Mouse (Mus musculus) myocyte (in vitro differentiated cells): ENCODE measurements around the gene Chd3.

Source experiments
- MAX ChIP-seq: IDR thresholded peaks from one replicate; pipeline ENCODE4 v1.6.1; 2011; ENCODE audit warnings: low read depth, mild to moderate bottlenecking, control low read depth
- POLR2A ChIP-seq: IDR thresholded peaks from one replicate; pipeline ENCODE4 v1.6.1; 2011; ENCODE audit warnings: low read depth, mild to moderate bottlenecking, control low read depth, moderate library complexity; ENCODE audit not compliant: insufficient read length
- SRF ChIP-seq: IDR thresholded peaks from one replicate; pipeline ENCODE4 v1.6.1; 2011; ENCODE audit warnings: low read depth; ENCODE audit not compliant: control insufficient read depth, insufficient read length
- TCF3 ChIP-seq: IDR thresholded peaks from one replicate; pipeline ENCODE4 v1.6.1; 2011; ENCODE audit warnings: low read depth, control low read depth; ENCODE audit not compliant: insufficient read length
- USF1 ChIP-seq: IDR thresholded peaks from one replicate; pipeline ENCODE4 v1.6.1; 2011; ENCODE audit warnings: low read depth, mild to moderate bottlenecking, control low read depth, moderate library complexity

GRCm38 (mm10) chr11:69406867-69407723, 37.9 kb upstream of the Chd3 start:
- TF ChIP-seq POLR2A (no peak), MAX (no peak), USF1 (no peak), SRF (no peak), TCF3 (no peak)
